Mouse (Mus musculus) heart, postnatal 4 days (tissue): ENCODE results near the gene Slc8b1. TPM values are rescaled to one million over a fixed set of nuclear protein-coding genes. Genes with fewer than 3 reads are reported as not detected.
"Not testable (repeated sequence)": the region's sequence is repeated elsewhere in the genome, so short reads cannot be mapped to it uniquely, and the experiment has no call there.

Source experiments
- DNase-seq: peaks from one replicate; pipeline ENCODE4 v3.0.0; 2021
- total RNA-seq, 2 experiments: library from RNA; stranded (reverse); gene quantifications; 2 replicates each; pipeline ENCODE4 v1.2.3; 2021

Gene Slc8b1
- total RNA-seq, 2 experiments from 2014 or later = 8.7 to 9.3 TPM

- no peak for DNase-seq
Measured at GRCm38 (mm10) chr5:120495703-120496226, 15.2 kb upstream of the Slc8b1 start.

- DNase-seq = no peak
Measured at GRCm38 (mm10) chr5:120497071-120497470, 13.9 kb upstream of the Slc8b1 start.

- DNase-seq = no peak
Measured at GRCm38 (mm10) chr5:120499202-120499601, 11.8 kb upstream of the Slc8b1 start.

- not testable (repeated sequence) for DNase-seq
Measured at GRCm38 (mm10) chr5:120500609-120501008, 10.4 kb upstream of the Slc8b1 start.

- no peak for DNase-seq
Measured at GRCm38 (mm10) chr5:120502147-120502621, 8.8 kb upstream of the Slc8b1 start.

GRCm38 (mm10) chr5:120502675-120503143 is 8.3 kb upstream of the Slc8b1 start:
- no peak for DNase-seq

- DNase-seq = peak; percentile 90
Measured at GRCm38 (mm10) chr5:120503144-120503795, 7.7 kb upstream of the Slc8b1 start, which contains the start of gene Plbd2. Gene Plbd2, minus strand, starts transcription at chr5:120503625.

GRCm38 (mm10) chr5:120505368-120505767 is 5.6 kb upstream of the Slc8b1 start:
- DNase-seq = peak; percentile 87

- no peak for DNase-seq
Measured at GRCm38 (mm10) chr5:120505781-120506180, 5.2 kb upstream of the Slc8b1 start.

GRCm38 (mm10) chr5:120506490-120506889 is 4.5 kb upstream of the Slc8b1 start:
- no peak for DNase-seq

- DNase-seq = no peak
Measured at GRCm38 (mm10) chr5:120507311-120507710, 3.7 kb upstream of the Slc8b1 start.

- peak; percentile 34 for DNase-seq
Measured at GRCm38 (mm10) chr5:120511643-120512220, 764 bp downstream of the Slc8b1 start.

GRCm38 (mm10) chr5:120512911-120513555 is 2.1 kb downstream of the Slc8b1 start:
- DNase-seq = no peak

- no peak for DNase-seq
Measured at GRCm38 (mm10) chr5:120514031-120514677, 3.2 kb downstream of the Slc8b1 start.

GRCm38 (mm10) chr5:120514754-120515153 is 3.8 kb downstream of the Slc8b1 start:
- peak; percentile 58 for DNase-seq

GRCm38 (mm10) chr5:120515451-120515850 is 4.5 kb downstream of the Slc8b1 start:
- no peak for DNase-seq

- DNase-seq = peak; percentile 33
Measured at GRCm38 (mm10) chr5:120516221-120516984, 5.4 kb downstream of the Slc8b1 start.

- peak; percentile 55 for DNase-seq
Measured at GRCm38 (mm10) chr5:120517552-120517951, 6.6 kb downstream of the Slc8b1 start.

GRCm38 (mm10) chr5:120522649-120523048 is 11.7 kb downstream of the Slc8b1 start:
- DNase-seq = peak; percentile 50

- no peak for DNase-seq
Measured at GRCm38 (mm10) chr5:120524736-120525135, 13.8 kb downstream of the Slc8b1 start.

- no peak for DNase-seq
Measured at GRCm38 (mm10) chr5:120525737-120526136, 14.8 kb downstream of the Slc8b1 start.

- DNase-seq = no peak
Measured at GRCm38 (mm10) chr5:120526311-120526710, 15.3 kb downstream of the Slc8b1 start.
